Comparison of ENCODE assay signal across 24 mouse cellular contexts in the genomic region with DNA sequence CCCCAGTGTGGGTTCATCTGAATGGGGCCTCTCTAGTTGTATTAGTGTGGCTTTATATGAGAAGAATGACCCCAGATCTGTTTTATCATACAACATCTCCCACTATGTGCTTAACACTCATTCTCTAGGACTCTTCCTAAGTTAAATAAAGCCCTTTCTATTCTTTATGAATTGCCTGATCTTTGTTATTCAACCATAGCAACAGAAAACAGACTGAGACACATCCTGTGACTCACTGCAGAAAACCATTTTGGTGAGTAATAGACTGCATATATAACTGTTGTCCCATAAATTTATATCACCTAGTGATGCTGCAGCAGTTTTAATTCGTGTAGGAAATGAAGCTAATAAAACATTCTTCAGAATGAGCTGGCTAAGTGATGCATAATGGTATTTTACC.
DNase-seq lines count a peak whose midpoint lies in the region; ATAC-seq and TF ChIP-seq lines count a peak whose summit lies in the region.
"Had no signal": no experiment of that assay in that cellular context is flagged by ENCODE, and none has a peak within 500 bp of the region (broad histone marks: within the 10 kb centered on the region; RNA-seq: fewer than 3 reads in every experiment).

No protein-coding gene starts in this region.

- no peaks in the 10 kb centered on the region for H3K9me3 ChIP-seq in midbrain, postnatal 0 days (ENCODE audit: low read length)
- H3K9me3 ChIP-seq: embryonic facial prominence, embryonic 13.5 days; embryonic facial prominence, embryonic 15.5 days; forebrain, embryonic 13.5 days; forebrain, embryonic 15.5 days had no signal

- H3K27me3 ChIP-seq in myocyte (ENCODE audit: control insufficient read depth, insufficient read depth, insufficient read length): no peaks in the 10 kb centered on the region
- H3K27me3 ChIP-seq in midbrain, postnatal 0 days (ENCODE audit: insufficient read depth, low read length): no peaks in the 10 kb centered on the region
- H3K27me3 ChIP-seq: embryonic facial prominence, embryonic 13.5 days; embryonic facial prominence, embryonic 15.5 days; forebrain, embryonic 13.5 days; forebrain, embryonic 15.5 days had no signal

- H3K9ac ChIP-seq in midbrain, postnatal 0 days (replicated peaks; ENCODE audit: low read length, poor library complexity, severe bottlenecking): no peak overlapping the region
- H3K9ac ChIP-seq: embryonic facial prominence, embryonic 13.5 days; embryonic facial prominence, embryonic 15.5 days; forebrain, embryonic 13.5 days; forebrain, embryonic 15.5 days; forebrain, postnatal 0 days had no signal

- H3K27ac ChIP-seq in gastrocnemius, adult 2 months: no peak overlapping the region
- H3K27ac ChIP-seq in midbrain, postnatal 0 days (ENCODE audit: low read depth, low read length): no peak overlapping the region
- H3K27ac ChIP-seq: embryonic facial prominence, embryonic 13.5 days; embryonic facial prominence, embryonic 15.5 days; forebrain, embryonic 13.5 days; forebrain, embryonic 15.5 days had no signal

- H3K4me1 ChIP-seq in midbrain, postnatal 0 days (ENCODE audit: insufficient read depth, low read length): no peaks in the 10 kb centered on the region
- H3K4me1 ChIP-seq: embryonic facial prominence, embryonic 13.5 days; embryonic facial prominence, embryonic 15.5 days; forebrain, embryonic 13.5 days; forebrain, embryonic 15.5 days had no signal

- intact Hi-C loops in gastrocnemius, adult 2 months (cut with DNase I): no loop called here

- TF ChIP-seq POLR2A in myocyte (IDR thresholded peaks at IDR 0.05; ENCODE audit: insufficient read length, low read depth): no peak

- no peak overlapping the region for H3K4me3 ChIP-seq in myocyte
- H3K4me3 ChIP-seq in gastrocnemius, adult 2 months: no peak overlapping the region
- no peak overlapping the region for H3K4me3 ChIP-seq in midbrain, postnatal 0 days (ENCODE audit: low read depth, low read length)
- H3K4me3 ChIP-seq: embryonic facial prominence, embryonic 13.5 days; embryonic facial prominence, embryonic 15.5 days; forebrain, embryonic 13.5 days; forebrain, embryonic 15.5 days had no signal

- no peaks in the 10 kb centered on the region for H3K36me3 ChIP-seq in myocyte (ENCODE audit: control insufficient read depth, insufficient read depth)
- no peaks in the 10 kb centered on the region for H3K36me3 ChIP-seq in midbrain, postnatal 0 days (ENCODE audit: insufficient read depth, low read length)
- H3K36me3 ChIP-seq: embryonic facial prominence, embryonic 13.5 days; embryonic facial prominence, embryonic 15.5 days; forebrain, embryonic 15.5 days had no signal

- H3ac ChIP-seq in myocyte (ENCODE audit: control insufficient read depth, insufficient read length): no peak overlapping the region

- no peak for ATAC-seq in midbrain, postnatal 0 days (ENCODE audit: low FRiP score)
- no peak for ATAC-seq in monocyte, adult 5-6 weeks (replicated peaks; ENCODE audit: insufficient number of reproducible peaks, low FRiP score, low TSS enrichment, poor library complexity, severe bottlenecking)
- ATAC-seq: activated CD4-positive, CD25-positive, alpha-beta regulatory T cell, adult 4 months; forebrain, embryonic 13.5 days; forebrain, embryonic 15.5 days; forebrain, postnatal 0 days had no signal

- H3K4me2 ChIP-seq in myocyte (ENCODE audit: low read depth): peak overlapping the region; percentile 6
- H3K4me2 ChIP-seq in midbrain, postnatal 0 days (ENCODE audit: low read depth, low read length, poor library complexity, severe bottlenecking): no peak overlapping the region
- H3K4me2 ChIP-seq: embryonic facial prominence, embryonic 13.5 days; embryonic facial prominence, embryonic 15.5 days; forebrain, embryonic 13.5 days; forebrain, embryonic 15.5 days had no signal

- no peak for TF ChIP-seq CTCF in gastrocnemius, adult 2 months (IDR thresholded peaks at IDR 0.05)
- TF ChIP-seq CTCF in midbrain, postnatal 0 days (IDR thresholded peaks at IDR 0.05): no peak

- DNase-seq in 3T3-L1 (ENCODE audit: low read depth, low spot score): peak; percentile 51
- DNase-seq in NIH3T3 (ENCODE audit: low read depth): peak; percentile 22
- DNase-seq in brain, adult 2 months (ENCODE audit: low read depth, low spot score): peak; percentile 11
- no peak for DNase-seq in gastrocnemius, adult 2 months
- no peak for DNase-seq in right cerebral cortex, adult 18-20 months
- no peak for DNase-seq in midbrain, postnatal 0 days (ENCODE audit: low spot score)
- DNase-seq: adrenal gland, adult 8-10 months; adrenal gland, postnatal 14 days; adrenal gland, postnatal 36 days; cerebellum, adult 11 months; cerebellum, adult 18-20 months; cerebellum, adult 8-10 months; cerebellum, adult 9-11 months; cerebellum, postnatal 14 days; cerebellum, postnatal 36 days; embryo, embryonic 11 days; forebrain, postnatal 0 days had no signal

- H3K79me2 ChIP-seq in myocyte (ENCODE audit: control insufficient read depth, insufficient read depth): no peaks in the 10 kb centered on the region

- 56% methylated on average over 1 of the region's 1 CpGs for WGBS in midbrain, postnatal 0 days

TF ChIP-seq in myocyte, 11 proteins besides CTCF, POLR2A, EP300 and RAD21:
- TF ChIP-seq CEBPB (IDR thresholded peaks at IDR 0.05; ENCODE audit: insufficient read depth, poor library complexity, severe bottlenecking) (no peak), MYOD1 (IDR thresholded peaks at IDR 0.05; ENCODE audit: control insufficient read depth in 1 of 3, insufficient read length in 2 of 3, low read depth in 2 of 3) (no peak), TCF3 (IDR thresholded peaks at IDR 0.05; ENCODE audit: insufficient read length, low read depth) (no peak), REST (IDR thresholded peaks at IDR 0.05; ENCODE audit: insufficient read depth, insufficient read length) (no peak), E2F4 (IDR thresholded peaks at IDR 0.05; ENCODE audit: insufficient read depth) (no peak), SRF (IDR thresholded peaks at IDR 0.05; ENCODE audit: control insufficient read depth, insufficient read length, low read depth) (no peak), POLR2AphosphoS2 (IDR thresholded peaks at IDR 0.05; ENCODE audit: insufficient read length, low read depth) (no peak), MAX (IDR thresholded peaks at IDR 0.05; ENCODE audit: low read depth) (no peak), USF1 (IDR thresholded peaks at IDR 0.05; ENCODE audit: low read depth) (no peak), TCF12 (IDR thresholded peaks at IDR 0.05; ENCODE audit: insufficient read depth, poor library complexity, severe bottlenecking) (no peak), MYOG (IDR thresholded peaks at IDR 0.05; ENCODE audit: control insufficient read depth in 1 of 3, insufficient read depth in 1 of 3, insufficient read length in 2 of 3, low read depth in 2 of 3) (no peak)

Comparison
In these comparisons a context has a peak if more than half of its experiments do, and no peak if none do; other contexts are left out.
1. DNase-seq: peak in 3T3-L1 (single experiment), NIH3T3 (single experiment) and brain, adult 2 months (single experiment); none in gastrocnemius, adult 2 months (single experiment), right cerebral cortex, adult 18-20 months (single experiment) and midbrain, postnatal 0 days (single experiment).